23 mouse cellular contexts compared by ENCODE assay signal in genomic region chr5:27874211-27874610, GRCm38 (mm10). TPM values are rescaled to one million over a fixed set of nuclear protein-coding genes. Genes with fewer than 3 reads are reported as not detected.
DNase-seq lines count a peak whose midpoint lies in the region; ATAC-seq lines count a peak whose summit lies in the region.
"Had no signal": no experiment of that assay in that cellular context is flagged by ENCODE, and none has a peak within 500 bp of the region (broad histone marks: within the 10 kb centered on the region; RNA-seq: fewer than 3 reads in every experiment).

No protein-coding gene starts in this region.

- H3K27me3 ChIP-seq in forebrain, embryonic 11.5 days (ENCODE audit: control insufficient read depth, insufficient read depth, low read length) = no peaks in the 10 kb centered on the region
- H3K27me3 ChIP-seq in forebrain, embryonic 10.5 days (ENCODE audit: poor library complexity, severe bottlenecking) = no peaks in the 10 kb centered on the region
- no peaks in the 10 kb centered on the region for H3K27me3 ChIP-seq in midbrain, embryonic 15.5 days (replicated peaks)
- no peaks in the 10 kb centered on the region for H3K27me3 ChIP-seq in midbrain, embryonic 10.5 days (ENCODE audit: low read depth, poor library complexity, severe bottlenecking)
- no peaks in the 10 kb centered on the region for H3K27me3 ChIP-seq in hindbrain, embryonic 11.5 days (ENCODE audit: control insufficient read depth, insufficient read depth, low read length)
- H3K27me3 ChIP-seq in neural tube, embryonic 15.5 days (replicated peaks) = no peaks in the 10 kb centered on the region
- H3K27me3 ChIP-seq: heart, embryonic 15.5 days; stomach, embryonic 15.5 days had no signal

- H3K9ac ChIP-seq in forebrain, embryonic 11.5 days (ENCODE audit: low read length) = no peak overlapping the region
- H3K9ac ChIP-seq in midbrain, embryonic 15.5 days = no peak overlapping the region
- H3K9ac ChIP-seq in hindbrain, embryonic 11.5 days (ENCODE audit: low read depth, low read length) = no peak overlapping the region
- no peak overlapping the region for H3K9ac ChIP-seq in neural tube, embryonic 15.5 days (replicated peaks)
- H3K9ac ChIP-seq: heart, embryonic 15.5 days; stomach, embryonic 15.5 days had no signal

- H3K4me2 ChIP-seq in forebrain, embryonic 11.5 days (ENCODE audit: low read depth, low read length, severe bottlenecking) = no peak overlapping the region
- no peak overlapping the region for H3K4me2 ChIP-seq in midbrain, embryonic 15.5 days
- H3K4me2 ChIP-seq in hindbrain, embryonic 11.5 days (replicated peaks; ENCODE audit: low read depth, low read length) = no peak overlapping the region
- no peak overlapping the region for H3K4me2 ChIP-seq in neural tube, embryonic 15.5 days
- H3K4me2 ChIP-seq: heart, embryonic 15.5 days; stomach, embryonic 15.5 days had no signal

- H3K27ac ChIP-seq in forebrain, embryonic 11.5 days (ENCODE audit: low read depth, low read length) = no peak overlapping the region
- H3K27ac ChIP-seq in forebrain, embryonic 10.5 days = no peak overlapping the region
- H3K27ac ChIP-seq in midbrain, embryonic 15.5 days = peak overlapping the region; percentile 60; the same call in 1 of the 2 replicates
- no peak overlapping the region for H3K27ac ChIP-seq in midbrain, embryonic 10.5 days (replicated peaks)
- 0 out of 2 replicates have a peak overlapping the region, but pooled peaks have one; percentile 27 for H3K27ac ChIP-seq in hindbrain, embryonic 11.5 days (ENCODE audit: low read depth, low read length)
- H3K27ac ChIP-seq in neural tube, embryonic 15.5 days (replicated peaks) = peak overlapping the region; percentile 58; the same call in 1 of the 2 replicates
- H3K27ac ChIP-seq: heart, adult 2 months; heart, embryonic 15.5 days; stomach, embryonic 15.5 days had no signal

- no peak overlapping the region for H3K4me3 ChIP-seq in forebrain, embryonic 11.5 days (ENCODE audit: low read depth, low read length)
- no peak overlapping the region for H3K4me3 ChIP-seq in forebrain, embryonic 10.5 days
- no peak overlapping the region for H3K4me3 ChIP-seq in midbrain, embryonic 15.5 days
- no peak overlapping the region for H3K4me3 ChIP-seq in midbrain, embryonic 10.5 days
- H3K4me3 ChIP-seq in hindbrain, embryonic 11.5 days (ENCODE audit: low read depth, low read length) = no peak overlapping the region
- H3K4me3 ChIP-seq in neural tube, embryonic 15.5 days (replicated peaks) = no peak overlapping the region
- H3K4me3 ChIP-seq: heart, adult 2 months; heart, embryonic 15.5 days; myocyte; stomach, embryonic 15.5 days had no signal

- DNase-seq in forebrain, embryonic 11.5 days (ENCODE audit: low spot score) = peak; percentile 2
- no peak for DNase-seq in forebrain, embryonic 10.5 days (ENCODE audit: extremely low spot score, low spot score)
- no peak for DNase-seq in midbrain, embryonic 10.5 days (ENCODE audit: low spot score)
- no peak for DNase-seq in hindbrain, embryonic 11.5 days (ENCODE audit: low spot score)
- DNase-seq in cerebellum, adult 9-10 months = no peak
- DNase-seq in adrenal gland, postnatal 14 days = no peak
- DNase-seq: gastrocnemius, postnatal 10 days; heart, adult 2 months; kidney, adult 2 months; kidney, postnatal 25 days; lung, adult 18-20 months; thymus, postnatal 14 days had no signal

- WGBS in forebrain, embryonic 11.5 days = 88% methylated on average over 5 of the region's 5 CpGs
- 91% methylated on average over 5 of the region's 5 CpGs for WGBS in forebrain, embryonic 10.5 days
- 86% methylated on average over 5 of the region's 5 CpGs for WGBS in midbrain, embryonic 15.5 days
- WGBS in midbrain, embryonic 10.5 days = 88% methylated on average over 5 of the region's 5 CpGs
- WGBS in hindbrain, embryonic 11.5 days = 88% methylated on average over 5 of the region's 5 CpGs
- 81% methylated on average over 5 of the region's 5 CpGs for WGBS in neural tube, embryonic 15.5 days

- no peaks in the 10 kb centered on the region for H3K4me1 ChIP-seq in forebrain, embryonic 11.5 days (replicated peaks; ENCODE audit: control insufficient read depth, insufficient read depth, low read length)
- H3K4me1 ChIP-seq in forebrain, embryonic 10.5 days = no peaks in the 10 kb centered on the region
- peaks cover 14% of the 10 kb centered on the region for H3K4me1 ChIP-seq in midbrain, embryonic 15.5 days
- peaks cover 8% of the 10 kb centered on the region; the same call in 1 of the 2 replicates for H3K4me1 ChIP-seq in midbrain, embryonic 10.5 days
- peaks cover 5% of the 10 kb centered on the region; the same call in 1 of the 2 replicates for H3K4me1 ChIP-seq in hindbrain, embryonic 11.5 days (replicated peaks; ENCODE audit: control insufficient read depth, insufficient read depth, low read length)
- H3K4me1 ChIP-seq in neural tube, embryonic 15.5 days = peaks cover 12% of the 10 kb centered on the region
- H3K4me1 ChIP-seq: heart, embryonic 15.5 days; stomach, embryonic 15.5 days had no signal

- H3K9me3 ChIP-seq in forebrain, embryonic 11.5 days (ENCODE audit: control insufficient read depth, low read length) = no peaks in the 10 kb centered on the region
- no peaks in the 10 kb centered on the region for H3K9me3 ChIP-seq in forebrain, embryonic 10.5 days
- H3K9me3 ChIP-seq in midbrain, embryonic 15.5 days = no peaks in the 10 kb centered on the region
- H3K9me3 ChIP-seq in midbrain, embryonic 10.5 days (replicated peaks) = no peaks in the 10 kb centered on the region
- no peaks in the 10 kb centered on the region for H3K9me3 ChIP-seq in hindbrain, embryonic 11.5 days (ENCODE audit: control insufficient read depth, low read length)
- no peaks in the 10 kb centered on the region for H3K9me3 ChIP-seq in neural tube, embryonic 15.5 days (replicated peaks)
- H3K9me3 ChIP-seq: G1E; heart, embryonic 15.5 days; stomach, embryonic 15.5 days had no signal

- ATAC-seq in forebrain, embryonic 11.5 days (replicated peaks; ENCODE audit: low FRiP score) = no peak
- ATAC-seq in midbrain, embryonic 15.5 days (replicated peaks) = peak; percentile 9; the same call in 1 of the 2 replicates
- no peak for ATAC-seq in hindbrain, embryonic 11.5 days (ENCODE audit: low FRiP score)
- no peak for ATAC-seq in neural tube, embryonic 15.5 days (ENCODE audit: low FRiP score)
- ATAC-seq: CD4-positive, CD25-positive, alpha-beta regulatory T cell, adult 4 months had no signal

- H3K36me3 ChIP-seq in forebrain, embryonic 11.5 days (ENCODE audit: control insufficient read depth, insufficient read depth, low read length) = no peaks in the 10 kb centered on the region
- H3K36me3 ChIP-seq in forebrain, embryonic 10.5 days (replicated peaks) = no peaks in the 10 kb centered on the region
- no peaks in the 10 kb centered on the region for H3K36me3 ChIP-seq in midbrain, embryonic 15.5 days (replicated peaks)
- H3K36me3 ChIP-seq in midbrain, embryonic 10.5 days = no peaks in the 10 kb centered on the region
- H3K36me3 ChIP-seq in hindbrain, embryonic 11.5 days (ENCODE audit: control insufficient read depth, insufficient read depth, low read length) = no peaks in the 10 kb centered on the region
- H3K36me3 ChIP-seq in neural tube, embryonic 15.5 days = no peaks in the 10 kb centered on the region
- H3K36me3 ChIP-seq: G1E; heart, embryonic 15.5 days; stomach, embryonic 15.5 days had no signal

RNA-seq across cellular contexts. Expression of gene Htr5a, which starts 32.3 kb away (rescaled TPM):
- 0.05 TPM in 1 of 2 replicates, not detected in the other for polyA plus RNA-seq in forebrain, embryonic 11.5 days (2014; fragmentation: Nextera tagmentation; extraction: Ambion mirVana)
- not detected in 2 replicates for polyA plus RNA-seq in forebrain, embryonic 10.5 days (2016; fragmentation: Nextera tagmentation; extraction: Ambion mirVana)
- polyA plus RNA-seq in midbrain, embryonic 15.5 days (2015; fragmentation: Nextera tagmentation; extraction: Ambion mirVana) = 1.5 and 1.6 TPM in 2 replicates
- 0.02 TPM in 1 of 2 replicates, not detected in the other for polyA plus RNA-seq in midbrain, embryonic 10.5 days (2016; fragmentation: Nextera tagmentation; extraction: Ambion mirVana)
- 0.07 TPM in 1 of 2 replicates, not detected in the other for polyA plus RNA-seq in hindbrain, embryonic 11.5 days (2014; fragmentation: Nextera tagmentation; extraction: Ambion mirVana)
- 1.0 and 1.1 TPM in 2 replicates for polyA plus RNA-seq in neural tube, embryonic 15.5 days (2015; fragmentation: Nextera tagmentation; extraction: Ambion mirVana)
- total RNA-seq in adrenal gland, postnatal 14 days (2021) = not detected in 2 replicates
- total RNA-seq: heart, adult 2 months; liver, adult 2 months; megakaryocyte-erythroid progenitor cell, adult 5-6 weeks had no signal
- polyA plus RNA-seq: CD4-positive, CD25-positive, alpha-beta regulatory T cell, adult 4 months; embryonic facial prominence, embryonic 11.5 days; G1E; heart, adult 2 months; heart, embryonic 15.5 days; kidney, adult 2 months; liver, adult 2 months; myocyte; spleen, adult 2 months; stomach, embryonic 15.5 days had no signal

Comparison
In these comparisons a context has a peak if more than half of its experiments do, and no peak if none do; other contexts are left out.
1. H3K27ac ChIP-seq: peak in midbrain, embryonic 15.5 days (single experiment), hindbrain, embryonic 11.5 days (single experiment) and neural tube, embryonic 15.5 days (single experiment); none in forebrain, embryonic 11.5 days (single experiment), forebrain, embryonic 10.5 days (single experiment) and midbrain, embryonic 10.5 days (single experiment).